Mouse (Mus musculus) midbrain, embryonic 16.5 days (tissue): ENCODE measurements around the gene Auts2. TPM values are rescaled to one million over a fixed set of nuclear protein-coding genes. Genes with fewer than 3 reads are reported as not detected.

ENCODE experiments used
- ATAC-seq: fragments of 200-750 bp; cut with Nextera tagmentation; 2 replicates; pipeline ENCODE4 v1.8.0; 2017; ENCODE audit warnings: moderate TSS enrichment
- H3K27ac ChIP-seq: fragments of 300-500 bp; sonication (generic); 2 replicates; pipeline ENCODE4 v1.5.1; 2014; ENCODE audit warnings: mild to moderate bottlenecking, low read length, mixed read lengths
- H3K27me3 ChIP-seq: fragments of 300-500 bp; sonication (generic); 2 replicates; pipeline ENCODE4 v1.6.1; 2014; ENCODE audit warnings: low read depth, low read length, mixed read lengths; ENCODE audit not compliant: control insufficient read depth, insufficient read depth
- H3K36me3 ChIP-seq: fragments of 300-500 bp; sonication (generic); 2 replicates; pipeline ENCODE4 v1.6.1; 2014; ENCODE audit warnings: mild to moderate bottlenecking, low read length, moderate library complexity, mixed read lengths; ENCODE audit not compliant: control insufficient read depth, insufficient read depth
- H3K4me1 ChIP-seq: fragments of 300-500 bp; sonication (generic); 2 replicates; pipeline ENCODE4 v1.6.1; 2014; ENCODE audit warnings: mild to moderate bottlenecking, low read length, mixed read lengths; ENCODE audit not compliant: control insufficient read depth, insufficient read depth
- H3K4me2 ChIP-seq: fragments of 300-500 bp; sonication (generic); 2 replicates; pipeline ENCODE4 v1.6.1; 2014; ENCODE audit warnings: mild to moderate bottlenecking, low read length, mixed read lengths
- H3K4me3 ChIP-seq: fragments of 300-500 bp; sonication (generic); 2 replicates; pipeline ENCODE4 v1.5.1; 2014; ENCODE audit warnings: low read depth, mild to moderate bottlenecking, low read length, moderate library complexity, mixed read lengths
- H3K9ac ChIP-seq: fragments of 300-500 bp; sonication (generic); 2 replicates; pipeline ENCODE4 v1.6.1; 2014; ENCODE audit warnings: low read depth, low read length, mixed read lengths
- H3K9me3 ChIP-seq: fragments of 300-500 bp; sonication (generic); replicated peaks from 2 replicates; pipeline ENCODE4 v1.6.1; 2014; ENCODE audit warnings: mild to moderate bottlenecking, low read length, mixed read lengths; ENCODE audit not compliant: control insufficient read depth, poor library complexity, severe bottlenecking
- WGBS: fragments of 180-500 bp; shearing (Covaris S2); extraction: QIAGEN DNeasy Blood & Tissue Kit; methylation state at CpG from one replicate; pipeline ENCODE4 v1.1.7; 2014; 5-methylcytosine and 5-hydroxymethylcytosine counted together
- polyA plus RNA-seq: library from polyadenylated mRNA; unstranded; fragments of >200 nt; fragmentation: Nextera tagmentation; extraction: Ambion mirVana; gene quantifications from 2 replicates; pipeline ENCODE4 v1.2.1, GENCODE M21; 2015

Gene Auts2
- polyA plus RNA-seq, 1 experiment from 2014 or later, result 49.8 TPM

DNA sequence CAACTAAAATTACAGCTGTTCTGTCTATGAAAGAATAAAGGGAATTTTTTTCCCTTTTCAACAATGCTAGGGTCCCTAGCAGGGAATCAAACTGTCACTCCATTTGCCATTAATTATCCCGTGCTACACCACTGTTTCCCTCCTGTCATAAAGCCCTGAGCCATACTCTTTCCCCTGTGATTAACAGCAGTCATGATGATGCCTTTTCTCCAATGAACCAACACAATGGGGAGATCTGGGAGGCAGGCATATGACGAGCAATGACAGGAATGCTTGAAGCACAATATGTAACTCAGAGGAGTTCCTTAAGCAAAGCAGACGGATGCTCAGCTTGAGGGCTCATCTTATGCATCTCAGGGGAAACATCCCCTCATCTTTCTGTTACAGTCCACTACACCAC lies 113.8 kb downstream of the Auts2 start:
- Histone ChIP-seq H3K9me3 (no peaks in the 10 kb centered on the region), H3K4me1 (peaks cover 6% of the 10 kb centered on the region; the same call in 1 of the 2 replicates), H3K4me2 (no peak overlapping the region), H3K9ac (no peak overlapping the region), H3K4me3 (no peak overlapping the region), H3K27ac (no peak overlapping the region), H3K36me3 (no peaks in the 10 kb centered on the region), H3K27me3 (no peaks in the 10 kb centered on the region)
- ATAC-seq, result no peak
- WGBS, result 38% methylated on average over 3 of the region's 3 CpGs

DNA sequence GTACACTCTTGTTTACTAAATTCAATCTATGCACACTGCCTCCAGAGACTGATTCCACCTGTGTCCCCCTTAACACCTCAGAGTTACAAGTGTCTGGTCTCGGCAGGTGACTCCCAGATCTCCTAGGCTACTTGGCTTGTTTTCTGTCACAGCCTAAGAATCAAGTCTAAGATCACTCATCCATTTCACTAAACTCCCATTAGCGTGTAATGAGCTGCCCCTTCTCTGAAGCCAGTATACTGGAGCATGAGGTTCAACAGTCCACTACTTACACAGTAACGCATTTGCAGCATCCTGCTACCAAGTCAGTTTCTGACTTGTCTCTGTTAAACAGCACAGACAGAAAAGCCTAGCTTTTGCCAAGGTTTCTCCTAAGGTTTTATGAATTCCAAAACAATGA lies 116.8 kb downstream of the Auts2 start:
- 69% methylated on average over 3 of the region's 3 CpGs for WGBS
- no peak for ATAC-seq
- no peaks in the 10 kb centered on the region for H3K27me3 ChIP-seq

DNA sequence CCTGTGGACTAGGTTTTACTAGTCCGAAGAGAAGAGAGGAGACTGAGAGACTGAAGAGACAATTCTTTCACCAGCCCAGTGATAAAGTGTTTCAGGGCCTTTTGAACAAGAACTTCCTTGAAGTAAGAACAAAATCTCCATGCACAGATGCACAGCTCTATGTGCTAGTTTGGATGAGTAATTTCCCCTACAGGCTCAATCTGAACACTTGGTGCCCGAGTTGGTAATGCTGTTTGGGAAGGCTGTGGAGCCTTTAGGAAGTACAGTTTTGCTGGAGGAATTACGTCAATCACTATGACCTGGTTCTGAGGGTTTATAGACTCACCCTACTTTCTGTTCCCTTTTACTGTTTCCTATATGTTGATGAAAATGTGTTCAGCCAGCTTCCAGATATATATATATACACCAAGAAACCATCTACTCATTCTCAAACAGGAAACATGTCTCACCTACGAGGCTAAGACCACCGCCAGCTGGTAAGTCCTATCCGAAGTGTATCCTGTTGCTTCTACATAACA lies 117.3 kb downstream of the Auts2 start:
- no peaks in the 10 kb centered on the region for H3K36me3 ChIP-seq
- H3K9ac ChIP-seq, result no peak overlapping the region
- ATAC-seq, result no peak
- H3K27me3 ChIP-seq, result no peaks in the 10 kb centered on the region
- H3K4me3 ChIP-seq, result no peak overlapping the region
- H3K9me3 ChIP-seq, result no peaks in the 10 kb centered on the region
- H3K27ac ChIP-seq, result no peak overlapping the region
- no peak overlapping the region for H3K4me2 ChIP-seq
- WGBS, result 90% methylated on average over 6 of the region's 6 CpGs
- H3K4me1 ChIP-seq, result peaks cover 6% of the 10 kb centered on the region; the same call in 1 of the 2 replicates

More for the DNA sequence above, 116.8 kb downstream of the Auts2 start:
- Histone ChIP-seq H3K27ac (no peak overlapping the region), H3K4me3 (no peak overlapping the region), H3K9ac (no peak overlapping the region), H3K9me3 (no peaks in the 10 kb centered on the region), H3K36me3 (no peaks in the 10 kb centered on the region), H3K4me2 (no peak overlapping the region), H3K4me1 (peaks cover 6% of the 10 kb centered on the region; the same call in 1 of the 2 replicates)

DNA sequence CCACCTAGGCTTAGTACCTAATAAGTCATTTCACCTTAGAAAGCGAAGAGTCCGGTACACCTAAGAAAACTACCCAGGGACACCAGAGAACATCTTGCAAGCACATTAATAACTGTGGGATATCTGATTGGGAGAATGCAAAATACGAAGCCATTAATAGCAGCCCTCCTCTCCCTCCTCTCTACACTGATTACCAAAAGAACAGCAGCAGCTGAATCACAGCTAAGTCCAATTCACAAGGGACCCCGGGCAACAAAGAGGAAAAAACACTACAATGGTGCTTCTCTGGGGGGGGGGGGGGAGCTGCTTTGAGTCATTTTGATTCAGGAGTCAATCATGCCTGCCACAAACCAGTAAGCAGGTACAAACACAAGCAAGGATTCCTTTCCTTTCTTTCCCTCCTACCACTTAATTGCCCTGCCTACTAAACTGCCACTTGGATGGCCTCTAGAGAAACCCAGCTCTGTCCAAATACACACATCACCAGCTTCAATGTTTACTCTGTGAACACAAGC lies 132.7 kb downstream of the Auts2 start:
- ATAC-seq, result no peak
- no peak overlapping the region for H3K4me2 ChIP-seq
- no peaks in the 10 kb centered on the region for H3K36me3 ChIP-seq
- H3K9me3 ChIP-seq, result no peaks in the 10 kb centered on the region
- no peaks in the 10 kb centered on the region for H3K27me3 ChIP-seq
- WGBS, result 26% methylated on average over 4 of the region's 4 CpGs
- peaks cover 27% of the 10 kb centered on the region for H3K4me1 ChIP-seq
- H3K9ac ChIP-seq, result no peak overlapping the region
- H3K4me3 ChIP-seq, result no peak overlapping the region
- H3K27ac ChIP-seq, result no peak overlapping the region

DNA sequence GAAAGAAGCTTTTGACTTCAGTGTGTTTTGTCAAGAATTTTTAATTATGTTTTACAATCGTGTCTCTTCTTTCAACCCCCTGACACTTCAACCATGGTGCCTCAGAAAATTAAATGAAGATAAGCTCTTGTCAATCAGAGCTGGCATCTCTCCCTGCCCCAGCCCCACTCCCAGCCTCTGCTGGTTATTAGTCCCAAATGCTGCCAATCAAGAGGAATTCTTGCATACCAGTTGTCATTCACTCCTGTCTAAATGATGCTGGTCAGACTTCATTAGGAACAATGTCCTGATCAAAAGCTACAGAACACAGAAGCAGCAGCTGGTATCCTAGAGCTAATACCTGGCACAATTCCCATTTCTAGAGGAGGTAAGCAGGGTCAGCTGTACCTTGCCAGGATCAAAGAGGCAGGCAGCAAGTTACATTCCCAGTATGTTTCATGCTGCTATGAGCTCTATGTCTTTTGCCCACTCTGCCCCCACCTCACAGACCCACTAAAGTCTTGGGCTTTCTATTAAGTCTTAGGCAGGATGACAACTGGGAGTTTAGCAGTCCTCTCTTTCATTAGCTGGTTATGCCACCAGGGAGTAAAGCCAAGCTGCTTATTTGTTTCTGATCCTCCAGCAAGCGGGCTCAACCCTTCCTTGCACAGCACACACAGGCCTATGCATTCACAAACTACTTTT lies 134.1 kb downstream of the Auts2 start:
- Histone ChIP-seq H3K9ac (0 out of 2 replicates have a peak overlapping the region, but pooled peaks have one; percentile 11), H3K4me1 (peaks cover 27% of the 10 kb centered on the region), H3K4me2 (no peak overlapping the region), H3K36me3 (no peaks in the 10 kb centered on the region), H3K27ac (no peak overlapping the region), H3K27me3 (no peaks in the 10 kb centered on the region), H3K4me3 (no peak overlapping the region), H3K9me3 (no peaks in the 10 kb centered on the region)
- 11% methylated on average over 2 of the region's 2 CpGs for WGBS
- ATAC-seq, result peak; percentile 60

DNA sequence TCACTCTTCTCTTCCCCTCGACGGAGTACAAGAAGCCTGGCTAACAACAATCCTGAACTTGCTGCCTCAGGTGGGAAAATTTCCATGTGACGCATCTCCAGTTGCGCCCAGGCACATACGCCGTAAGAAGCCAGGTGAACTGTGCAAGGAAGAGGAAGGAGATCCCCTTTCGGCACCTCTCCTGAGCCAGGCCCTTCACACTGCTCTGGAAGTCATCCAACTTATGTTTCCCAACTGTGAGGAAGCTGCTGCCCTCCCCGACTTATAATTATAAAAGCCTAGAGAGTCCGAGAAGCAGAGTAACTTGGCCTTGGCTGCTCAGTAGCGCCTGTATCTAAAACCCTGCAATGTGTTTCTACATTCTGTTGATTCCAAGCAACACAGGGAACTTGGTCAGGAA lies 142.6 kb downstream of the Auts2 start:
- Histone ChIP-seq H3K4me3 (no peak overlapping the region), H3K4me1 (peaks cover 32% of the 10 kb centered on the region), H3K9me3 (no peaks in the 10 kb centered on the region), H3K27me3 (no peaks in the 10 kb centered on the region), H3K27ac (no peak overlapping the region), H3K9ac (no peak overlapping the region), H3K4me2 (no peak overlapping the region), H3K36me3 (no peaks in the 10 kb centered on the region)
- ATAC-seq, result no peak
- 78% methylated on average over 10 of the region's 10 CpGs for WGBS

DNA sequence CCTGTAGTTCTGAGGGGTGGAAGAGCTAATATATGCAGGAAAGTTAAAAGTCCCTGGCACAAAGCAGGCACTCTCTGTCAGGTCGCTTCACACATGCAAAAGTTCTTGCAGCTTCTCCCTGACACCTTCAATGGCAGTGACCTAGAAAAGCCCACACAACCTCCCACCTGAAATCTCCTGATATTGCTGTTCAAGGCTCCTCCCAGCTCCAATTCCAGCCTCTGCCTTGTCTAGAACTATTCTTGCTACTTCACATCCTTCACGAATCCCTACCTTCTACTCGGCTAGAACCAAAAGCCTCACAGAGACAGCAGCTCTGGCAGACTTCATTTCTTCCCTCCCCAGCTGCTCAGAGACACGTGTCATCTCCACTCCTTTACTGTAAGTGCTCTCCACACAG lies 143.7 kb downstream of the Auts2 start:
- H3K4me2 ChIP-seq, result no peak overlapping the region
- ATAC-seq, result no peak
- no peak overlapping the region for H3K4me3 ChIP-seq
- peaks cover 33% of the 10 kb centered on the region for H3K4me1 ChIP-seq
- H3K27ac ChIP-seq, result no peak overlapping the region
- no peaks in the 10 kb centered on the region for H3K9me3 ChIP-seq
- H3K36me3 ChIP-seq, result no peaks in the 10 kb centered on the region
- H3K27me3 ChIP-seq, result no peaks in the 10 kb centered on the region
- no peak overlapping the region for H3K9ac ChIP-seq
- 39% methylated on average over 4 of the region's 4 CpGs for WGBS

DNA sequence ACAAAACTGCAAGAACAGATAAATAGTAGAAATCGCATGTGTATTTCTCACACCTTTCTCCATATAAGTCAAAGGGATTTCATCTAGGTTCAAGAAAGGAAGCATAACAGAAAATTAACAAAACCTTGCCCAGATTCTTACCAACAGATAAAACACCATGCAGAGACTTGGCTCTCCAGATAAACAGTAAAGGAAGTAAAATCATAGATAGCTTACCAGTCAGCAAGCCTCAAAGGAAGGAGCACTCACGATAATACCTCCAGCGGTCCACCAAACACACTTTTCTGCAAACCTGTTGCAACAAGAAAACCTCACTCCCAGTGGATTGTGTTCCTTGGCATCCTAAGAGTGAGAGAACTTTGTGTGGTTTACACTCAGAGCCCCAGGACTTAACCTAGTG lies 147.2 kb downstream of the Auts2 start:
- WGBS, result 94% methylated on average over 3 of the region's 3 CpGs
- Histone ChIP-seq H3K9me3 (no peaks in the 10 kb centered on the region), H3K36me3 (no peaks in the 10 kb centered on the region), H3K27ac (no peak overlapping the region), H3K4me2 (no peak overlapping the region), H3K9ac (no peak overlapping the region), H3K4me3 (no peak overlapping the region), H3K27me3 (no peaks in the 10 kb centered on the region), H3K4me1 (peaks cover 37% of the 10 kb centered on the region)
- ATAC-seq, result no peak

DNA sequence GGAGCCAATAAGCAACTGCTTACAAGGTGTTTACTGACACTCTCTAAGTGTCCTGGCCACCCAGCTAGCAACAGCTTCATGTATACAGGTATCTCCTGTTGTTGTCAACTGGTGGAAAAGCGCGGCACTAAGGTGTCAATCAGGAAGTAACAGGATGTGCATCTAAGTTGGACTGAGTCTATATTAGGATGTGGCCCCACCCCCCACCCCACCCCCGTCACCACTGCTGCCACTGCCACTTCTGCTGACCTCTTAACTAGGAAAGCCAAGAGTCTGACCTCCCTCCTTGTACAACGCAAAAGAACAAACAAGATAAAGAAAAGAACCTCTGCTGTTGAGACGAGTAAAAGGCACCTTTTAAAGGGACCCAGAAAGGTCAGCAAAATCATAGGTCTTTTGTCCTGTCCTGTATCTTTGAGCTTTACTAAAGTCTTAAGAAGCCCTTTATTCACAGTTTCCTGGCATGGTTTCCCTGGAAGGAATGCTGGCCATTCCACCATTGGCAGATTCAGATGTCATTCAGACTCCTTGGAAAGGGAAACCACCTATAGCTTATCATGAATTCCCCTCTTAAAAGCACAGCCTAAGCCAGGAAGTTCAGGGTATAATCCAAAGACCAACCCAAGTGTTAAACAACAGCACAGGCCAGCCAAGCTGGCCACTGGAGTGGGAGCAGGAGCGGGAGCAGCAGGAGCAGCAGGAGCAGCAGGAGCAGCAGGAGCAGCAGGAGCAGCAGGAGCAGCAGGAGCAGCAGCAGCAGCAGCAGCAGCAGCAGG lies 148.2 kb downstream of the Auts2 start:
- H3K36me3 ChIP-seq, result no peaks in the 10 kb centered on the region
- H3K4me2 ChIP-seq, result no peak overlapping the region
- WGBS, result 47% methylated on average over 6 of the region's 6 CpGs
- H3K4me1 ChIP-seq, result peaks cover 32% of the 10 kb centered on the region
- no peak overlapping the region for H3K4me3 ChIP-seq
- H3K27me3 ChIP-seq, result no peaks in the 10 kb centered on the region
- no peak overlapping the region for H3K9ac ChIP-seq
- no peak overlapping the region for H3K27ac ChIP-seq
- ATAC-seq, result no peak
- no peaks in the 10 kb centered on the region for H3K9me3 ChIP-seq
